Mouse (Mus musculus) CH12.LX (cell line): Measurements from ENCODE around the gene Ern1. TPM values are rescaled to one million over a fixed set of nuclear protein-coding genes. Genes with fewer than 3 reads are reported as not detected.
A peak's percentile ranks its signal among the peaks of the same experiment; 100 is the strongest.

Experiments
- DNase-seq: peaks from one replicate; pipeline ENCODE4 v3.0.0-alpha.2; 2013; ENCODE audit errors: extremely low read depth
- H3K27ac ChIP-seq: 2 replicates; pipeline ENCODE4 v1.5.1; 2012; ENCODE audit warnings: low read depth, mild to moderate bottlenecking, control low read depth, moderate library complexity; ENCODE audit not compliant: insufficient read depth
- H3K27me3 ChIP-seq: replicated peaks from 2 replicates; pipeline ENCODE3; 2012; ENCODE audit warnings: inconsistent platforms
- H3K36me3 ChIP-seq, 2 experiments: replicated peaks in 1 of 2; 2 replicates each; pipeline versions ENCODE3 to v1.6.1; 2012; ENCODE audit warnings: inconsistent platforms in 1 of 2, low read length in 1 of 2, mild to moderate bottlenecking in 1 of 2, mixed read lengths in 1 of 2, moderate library complexity in 1 of 2; ENCODE audit not compliant: control insufficient read depth in 1 of 2, insufficient read depth in 1 of 2
- H3K4me1 ChIP-seq, 2 experiments: 2 replicates each; pipeline ENCODE4 v1.6.1; 2012; ENCODE audit warnings: inconsistent platforms in 1 of 2, moderate library complexity in 1 of 2; ENCODE audit not compliant: insufficient read depth in 2 of 2, control insufficient read depth in 1 of 2
- H3K4me2 ChIP-seq: 2 replicates; pipeline ENCODE4 v1.6.1; 2012; ENCODE audit warnings: low read depth, mild to moderate bottlenecking, control low read depth; ENCODE audit not compliant: poor library complexity, insufficient read depth, severe bottlenecking
- H3K4me3 ChIP-seq, 3 experiments: fragments of 150-350 bp in 1 of 3; sonication (generic) in 1 of 3; replicated peaks in 1 of 3; 2 replicates each; pipeline versions ENCODE3 to v1.5.1; 2011 to 2012; ENCODE audit warnings: low read depth in 2 of 3, low read length in 2 of 3, mild to moderate bottlenecking in 2 of 3, moderate library complexity in 2 of 3, control low read depth in 1 of 3, improper control_type of control experiment in 1 of 3, inconsistent platforms in 1 of 3, mixed read lengths in 1 of 3; ENCODE audit not compliant: poor library complexity in 1 of 3
- H3K79me2 ChIP-seq: replicated peaks from 2 replicates; pipeline ENCODE4 v1.6.1; 2012; ENCODE audit warnings: mild to moderate bottlenecking, moderate library complexity; ENCODE audit not compliant: control insufficient read depth, poor library complexity, insufficient read depth, severe bottlenecking; ENCODE audit errors: extremely low read depth
- H3K9ac ChIP-seq: 2 replicates; pipeline ENCODE4 v1.6.1; 2012; ENCODE audit warnings: low read depth, mild to moderate bottlenecking, control low read depth, moderate library complexity; ENCODE audit not compliant: insufficient read depth
- H3K9me3 ChIP-seq: replicated peaks from 2 replicates; pipeline ENCODE3; 2012; ENCODE audit warnings: low read length, inconsistent platforms, mixed read lengths
- BHLHE40 ChIP-seq: IDR thresholded peaks from 2 replicates; pipeline ENCODE4 v1.6.1; 2011; ENCODE audit warnings: mild to moderate bottlenecking, low read depth, low read length, improper control_type of control experiment
- CHD2 ChIP-seq: IDR thresholded peaks from 2 replicates; pipeline ENCODE4 v1.6.1; 2011; ENCODE audit warnings: low read length, improper control_type of control experiment
- CTCF ChIP-seq, 2 experiments: IDR thresholded peaks in 1 of 2; conservative IDR thresholded peaks in 1 of 2; 2 replicates each; pipeline ENCODE4 v1.5.1; 2011 to 2012; ENCODE audit warnings: low read depth in 2 of 2, low read length in 2 of 2, improper control_type of control experiment in 1 of 2, inconsistent platforms in 1 of 2, mild to moderate bottlenecking in 1 of 2, moderate library complexity in 1 of 2
- EP300 ChIP-seq: IDR thresholded peaks from 2 replicates; pipeline ENCODE4 v1.6.1; 2011; ENCODE audit warnings: low read length, improper control_type of control experiment
- HCFC1 ChIP-seq: IDR thresholded peaks from 2 replicates; pipeline ENCODE4 v1.6.1; 2012; ENCODE audit warnings: low read depth, mild to moderate bottlenecking, inconsistent platforms, low read length, improper control_type of control experiment
- IRF4 ChIP-seq: IDR thresholded peaks from 2 replicates; pipeline ENCODE4 v1.6.1; 2014; ENCODE audit warnings: low read depth, mild to moderate bottlenecking, inconsistent platforms, low read length, improper control_type of control experiment
- JUND ChIP-seq: conservative IDR thresholded peaks from 2 replicates; pipeline ENCODE4 v1.6.1; 2011; ENCODE audit warnings: low read depth, low read length, improper control_type of control experiment
- KAT2A ChIP-seq: IDR thresholded peaks from 2 replicates; pipeline ENCODE4 v1.6.1; 2012; ENCODE audit warnings: low read length, improper control_type of control experiment, inconsistent platforms; ENCODE audit not compliant: insufficient replicate concordance
- MAFK ChIP-seq: IDR thresholded peaks from 2 replicates; pipeline ENCODE4 v1.6.1; 2011; ENCODE audit warnings: low read length, improper control_type of control experiment; ENCODE audit not compliant: insufficient replicate concordance
- MAX ChIP-seq: IDR thresholded peaks from 2 replicates; pipeline ENCODE4 v1.6.1; 2011; ENCODE audit warnings: low read length, improper control_type of control experiment
- MEF2A ChIP-seq: IDR thresholded peaks from 2 replicates; pipeline ENCODE4 v1.6.1; 2014; ENCODE audit warnings: low read depth, mild to moderate bottlenecking, inconsistent platforms, low read length, improper control_type of control experiment, borderline replicate concordance
- MXI1 ChIP-seq: IDR thresholded peaks from 2 replicates; pipeline ENCODE4 v1.6.1; 2011; ENCODE audit warnings: mild to moderate bottlenecking, low read depth, low read length, improper control_type of control experiment
- NELFE ChIP-seq: IDR thresholded peaks from 2 replicates; pipeline ENCODE4 v1.6.1; 2011; ENCODE audit warnings: low read depth, low read length, improper control_type of control experiment
- UBTF ChIP-seq: IDR thresholded peaks from 2 replicates; pipeline ENCODE4 v1.6.1; 2012; ENCODE audit warnings: low read depth, mild to moderate bottlenecking, inconsistent platforms, low read length, improper control_type of control experiment, moderate library complexity
- USF1 ChIP-seq: IDR thresholded peaks from 2 replicates; pipeline ENCODE4 v1.6.1; 2014; ENCODE audit warnings: low read depth, mild to moderate bottlenecking, inconsistent platforms, low read length, improper control_type of control experiment
- USF2 ChIP-seq: conservative IDR thresholded peaks from 2 replicates; pipeline ENCODE4 v1.6.1; 2011; ENCODE audit warnings: low read depth, low read length, improper control_type of control experiment
- ZC3H11A ChIP-seq: IDR thresholded peaks from 2 replicates; pipeline ENCODE4 v1.6.1; 2012; ENCODE audit warnings: low read depth, mild to moderate bottlenecking, inconsistent platforms, low read length, improper control_type of control experiment
- ZKSCAN1 ChIP-seq: IDR thresholded peaks from 2 replicates; pipeline ENCODE4 v1.6.1; 2012; ENCODE audit warnings: low read depth, inconsistent platforms, low read length, improper control_type of control experiment, borderline replicate concordance
- dilution Hi-C: fragments of 300-500 bp; cut with MboI; formaldehyde crosslinking; loops from 2 replicates; pipeline ENCODE4 v1.14.3; 2020; ENCODE audit warnings: low sequenced_read_pairs; ENCODE audit not compliant: extremely low pct_unique_long_range_greater_than_20kb, extremely low pct_ligation_motif_present
- in situ Hi-C: fragments of 300-500 bp; cut with MboI; formaldehyde crosslinking; loops from 3 replicates; pipeline ENCODE4 v1.14.3; 2019; ENCODE audit warnings: low sequenced_read_pairs, low pct_ligation_motif_present, low pct_unique_long_range_greater_than_20kb, mixed read lengths
- polyA plus RNA-seq: library from polyadenylated mRNA; unstranded; fragments of >175 nt; gene quantifications from 2 replicates; pipeline ENCODE4 v1.2.1, GENCODE M21; 2012; ENCODE audit warnings: low read depth; ENCODE audit not compliant: insufficient read length
- total RNA-seq, 2 experiments: library from RNA; depleted of rRNA; stranded (reverse); fragments of 300-350 nt in 1 of 2; fragments of >200 nt in 1 of 2; gene quantifications; 2 replicates each; pipeline ENCODE4 v1.2.3; 2012 to 2014

The Ern1 gene
- total and polyA plus RNA-seq, 3 experiments, result 3.0 to 21.7 (median 7.7) TPM

GRCm38 (mm10) chr11:106428556-106428955 lies 59.1 kb downstream of the Ern1 start:
- Histone ChIP-seq H3K79me2 (peaks cover 6% of the 10 kb centered on the region; the same call in 1 of the 2 replicates), H3K9ac (peak overlapping the region; percentile 41; the same call in 1 of the 2 replicates), H3K27me3 (no peaks in the 10 kb centered on the region), H3K9me3 (no peaks in the 10 kb centered on the region), H3K36me3 (peaks cover 59 to 65% of the 10 kb centered on the region in 2 experiments), H3K4me2 (no peak overlapping the region), H3K4me3 (no peak overlapping the region), H3K27ac (peak overlapping the region; percentile 57), H3K4me1 (peaks cover 22 to 43% of the 10 kb centered on the region in 2 experiments)
- TF ChIP-seq ZC3H11A (no peak), JUND (no peak), HCFC1 (no peak), UBTF (no peak), MAFK (no peak), CTCF (conservative IDR thresholded peaks at IDR 0.05 in 1 of 2, IDR thresholded peaks at IDR 0.05 in 1 of 2; ENCODE audit: low read depth in 2 of 2, low read length in 2 of 2) (no peak), MXI1 (no peak), ZKSCAN1 (no peak), NELFE (no peak), EP300 (no peak), USF2 (no peak), KAT2A (no peak), MAX (no peak), MEF2A (no peak), BHLHE40 (no peak), CHD2 (no peak), USF1 (no peak)
- DNase-seq, result no peak
- in situ Hi-C loops (no loop called here), dilution Hi-C loops (no loop called here)

- Histone ChIP-seq H3K4me3 (no peak overlapping the region), H3K4me1 (peaks cover 22 to 43% of the 10 kb centered on the region in 2 experiments), H3K79me2 (peaks cover 6% of the 10 kb centered on the region; the same call in 1 of the 2 replicates), H3K9me3 (no peaks in the 10 kb centered on the region), H3K9ac (peak overlapping the region; percentile 41; the same call in 1 of the 2 replicates), H3K4me2 (no peak overlapping the region), H3K27me3 (no peaks in the 10 kb centered on the region), H3K36me3 (peaks cover 61 to 66% of the 10 kb centered on the region in 2 experiments), H3K27ac (peak overlapping the region; percentile 57)
- dilution Hi-C loops (no loop called here), in situ Hi-C loops (no loop called here)
- peak; percentile 50 for DNase-seq
- TF ChIP-seq JUND (no peak; the same call in 1 of the 2 replicates), IRF4 (peak; percentile 84)
Measured at GRCm38 (mm10) chr11:106428106-106428505, 59.5 kb downstream of the Ern1 start.
